Mouse (Mus musculus) forebrain, postnatal 0 days (tissue): ENCODE data around the gene BC025920. TPM values are rescaled to one million over a fixed set of nuclear protein-coding genes. Genes with fewer than 3 reads are reported as not detected.
A peak's percentile ranks its signal among the peaks of the same experiment; 100 is the strongest.

Experiments used
- ATAC-seq: fragments of 200-750 bp; cut with Nextera tagmentation; 2 replicates; pipeline ENCODE4 v1.8.0; 2017; ENCODE audit warnings: mild to moderate bottlenecking, moderate library complexity
- DNase-seq: peaks from one replicate; pipeline ENCODE4 v3.0.0-alpha.2; 2015
- H3K27ac ChIP-seq: fragments of 300-500 bp; sonication (generic); 2 replicates; pipeline ENCODE4 v1.5.1; 2014; ENCODE audit warnings: low read depth, mild to moderate bottlenecking, antibody characterized with exemption, low read length, moderate library complexity, mixed read lengths
- H3K27me3 ChIP-seq: fragments of 300-500 bp; sonication (generic); 2 replicates; pipeline ENCODE4 v1.6.1; 2014; ENCODE audit warnings: mild to moderate bottlenecking, low read length, mixed read lengths; ENCODE audit not compliant: insufficient read depth
- H3K36me3 ChIP-seq: fragments of 300-500 bp; sonication (generic); 2 replicates; pipeline ENCODE4 v1.6.1; 2014; ENCODE audit warnings: mild to moderate bottlenecking, moderate library complexity; ENCODE audit not compliant: insufficient read depth
- H3K4me1 ChIP-seq: fragments of 300-500 bp; sonication (generic); 2 replicates; pipeline ENCODE4 v1.6.1; 2014; ENCODE audit warnings: antibody characterized with exemption; ENCODE audit not compliant: insufficient read depth
- H3K4me2 ChIP-seq: fragments of 300-500 bp; sonication (generic); 2 replicates; pipeline ENCODE4 v1.6.1; 2014; ENCODE audit warnings: low read depth, mild to moderate bottlenecking, moderate library complexity
- H3K4me3 ChIP-seq: fragments of 300-500 bp; sonication (generic); 2 replicates; pipeline ENCODE4 v1.5.1; 2014; ENCODE audit warnings: low read depth, low read length, mixed read lengths
- H3K9ac ChIP-seq: fragments of 300-500 bp; sonication (generic); 2 replicates; pipeline ENCODE4 v1.6.1; 2014; ENCODE audit warnings: mild to moderate bottlenecking
- H3K9me3 ChIP-seq: fragments of 300-500 bp; sonication (generic); 2 replicates; pipeline ENCODE4 v1.6.1; 2016; ENCODE audit warnings: low read length
- CTCF ChIP-seq: sonication (generic); IDR thresholded peaks from 2 replicates; pipeline ENCODE4 v1.5.1; 2016; ENCODE audit warnings: antibody characterized with exemption, control low read depth, low read depth
- WGBS: fragments of 180-500 bp; shearing (Covaris S2); extraction: QIAGEN DNeasy Blood & Tissue Kit; methylation state at CpG from one replicate; pipeline ENCODE4 v1.1.7; 2014; 5-methylcytosine and 5-hydroxymethylcytosine counted together
- polyA plus RNA-seq: library from polyadenylated mRNA; unstranded; fragments of >200 nt; fragmentation: Nextera tagmentation; extraction: Ambion mirVana; gene quantifications from 2 replicates; pipeline ENCODE4 v1.2.1, GENCODE M21; 2015
- total RNA-seq: library from RNA; depleted of rRNA; stranded (reverse); fragments of >200 nt; gene quantifications from 2 replicates; pipeline ENCODE4 v1.2.3, GENCODE M21; 2014

The BC025920 gene
- total and polyA plus RNA-seq, 2 experiments from 2014 or later = 1.4 to 4.7 TPM

DNA sequence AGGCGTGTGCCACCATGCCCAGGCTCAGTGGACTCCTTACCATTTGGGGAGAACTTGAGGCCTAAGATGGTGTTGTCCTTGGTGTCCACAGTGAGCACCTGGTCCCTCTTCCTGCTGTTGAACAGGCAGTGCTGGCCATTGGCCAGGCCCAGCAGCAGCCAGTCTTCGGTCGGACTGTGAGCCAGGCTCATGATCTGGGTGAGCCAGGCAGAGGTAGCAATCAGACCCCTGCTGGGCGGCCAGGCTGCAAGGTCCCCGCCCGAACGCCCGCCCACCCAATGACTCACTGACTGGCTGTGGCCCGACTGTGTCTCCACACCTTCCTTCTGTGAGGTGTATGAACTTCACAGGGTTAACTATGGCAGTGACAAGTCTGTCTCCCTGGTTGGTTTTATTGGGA, 14.2 kb upstream of the BC025920 start:
- ATAC-seq (no peak), DNase-seq (no peak)
- WGBS = 63% methylated on average over 9 of the region's 9 CpGs
- H3K27me3 ChIP-seq = peaks cover 23% of the 10 kb centered on the region
- no peak overlapping the region for H3K27ac ChIP-seq
- peaks cover 10% of the 10 kb centered on the region for H3K4me1 ChIP-seq
- no peak overlapping the region for H3K4me3 ChIP-seq
- H3K9me3 ChIP-seq = no peaks in the 10 kb centered on the region
- peaks cover 12% of the 10 kb centered on the region; the same call in 1 of the 2 replicates for H3K36me3 ChIP-seq
- H3K4me2 ChIP-seq = no peak overlapping the region
- no peak for TF ChIP-seq CTCF
- no peak overlapping the region for H3K9ac ChIP-seq

DNA sequence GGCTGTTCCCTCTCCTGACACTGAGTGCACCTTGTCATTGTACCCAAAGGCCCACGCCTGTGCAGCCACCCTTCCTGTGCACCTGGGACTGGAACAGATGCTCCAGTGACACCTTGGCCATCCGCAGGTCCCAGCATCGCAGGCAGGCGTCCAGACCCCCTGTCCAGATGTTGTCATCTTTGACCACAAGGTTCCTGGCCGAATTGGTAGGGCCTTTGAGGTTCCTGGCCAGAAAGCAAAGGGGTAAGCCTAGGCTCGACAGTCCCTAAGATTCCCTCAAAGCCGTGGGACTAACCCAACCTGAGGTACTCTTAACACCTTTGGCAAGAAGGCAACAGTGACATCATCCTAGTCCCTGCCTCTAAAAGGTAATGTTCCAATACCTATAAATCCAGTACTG, 13.4 kb upstream of the BC025920 start:
- Histone ChIP-seq H3K4me1 (peaks cover 11% of the 10 kb centered on the region), H3K9ac (no peak overlapping the region), H3K27me3 (peaks cover 23% of the 10 kb centered on the region), H3K4me2 (no peak overlapping the region), H3K27ac (no peak overlapping the region), H3K9me3 (no peaks in the 10 kb centered on the region), H3K4me3 (no peak overlapping the region), H3K36me3 (peaks cover 8% of the 10 kb centered on the region; the same call in 1 of the 2 replicates)
- TF ChIP-seq CTCF = no peak
- no peak for DNase-seq
- WGBS = 78% methylated on average over 7 of the region's 7 CpGs
- ATAC-seq = no peak

DNA sequence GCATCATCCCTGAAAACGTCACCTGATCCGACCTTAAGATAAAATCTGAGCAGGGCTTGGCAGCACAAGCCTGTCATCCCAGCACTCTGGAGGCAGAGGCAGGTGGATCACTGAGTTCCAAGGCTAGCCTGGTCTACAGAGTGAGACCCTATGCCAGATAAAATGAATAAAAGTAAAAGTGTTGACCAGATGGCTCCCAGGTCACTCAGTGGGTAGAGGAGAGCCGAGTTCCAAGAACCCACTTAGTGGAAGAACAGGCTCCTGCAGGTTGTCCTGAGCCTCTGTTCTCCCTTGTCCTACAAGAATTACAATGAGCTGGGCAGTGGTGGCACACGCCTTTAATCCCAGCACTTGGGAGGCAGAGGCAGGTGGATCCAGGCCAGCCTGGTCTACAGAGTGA, 12.8 kb upstream of the BC025920 start:
- 79% methylated on average over 4 of the region's 4 CpGs for WGBS
- no peak for ATAC-seq
- Histone ChIP-seq H3K27me3 (peaks cover 23% of the 10 kb centered on the region), H3K27ac (no peak overlapping the region), H3K4me1 (peaks cover 11% of the 10 kb centered on the region), H3K4me3 (no peak overlapping the region), H3K36me3 (peaks cover 3% of the 10 kb centered on the region; the same call in 1 of the 2 replicates), H3K9me3 (no peaks in the 10 kb centered on the region), H3K9ac (no peak overlapping the region), H3K4me2 (no peak overlapping the region)
- DNase-seq = no peak
- no peak for TF ChIP-seq CTCF

DNA sequence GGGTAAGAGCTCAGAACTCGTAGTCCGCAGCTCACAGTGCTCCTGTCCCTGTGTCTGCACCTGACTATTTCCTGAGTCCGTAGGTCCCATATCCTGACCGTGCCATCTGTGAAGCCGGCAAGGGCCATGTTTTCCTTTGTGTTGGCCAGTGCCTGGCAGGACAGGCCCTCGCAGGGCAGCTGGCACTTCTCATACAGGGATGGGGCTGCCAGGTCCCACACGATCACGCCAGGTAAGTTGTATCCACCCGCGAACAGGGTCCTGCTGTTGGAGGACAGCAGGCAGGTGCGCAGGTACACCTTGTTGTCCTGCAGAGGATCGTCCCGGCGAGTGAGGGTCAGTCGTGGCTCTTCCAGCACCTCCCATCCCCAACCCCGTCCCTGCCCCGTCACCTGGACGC, 12.1 kb upstream of the BC025920 start:
- Histone ChIP-seq H3K9me3 (no peaks in the 10 kb centered on the region), H3K4me3 (no peak overlapping the region), H3K4me2 (no peak overlapping the region), H3K27me3 (peaks cover 24% of the 10 kb centered on the region), H3K4me1 (peaks cover 11% of the 10 kb centered on the region), H3K36me3 (no peaks in the 10 kb centered on the region), H3K27ac (no peak overlapping the region), H3K9ac (no peak overlapping the region)
- WGBS = 76% methylated on average over 18 of the region's 18 CpGs
- DNase-seq (no peak), ATAC-seq (no peak)
- TF ChIP-seq CTCF = no peak

DNA sequence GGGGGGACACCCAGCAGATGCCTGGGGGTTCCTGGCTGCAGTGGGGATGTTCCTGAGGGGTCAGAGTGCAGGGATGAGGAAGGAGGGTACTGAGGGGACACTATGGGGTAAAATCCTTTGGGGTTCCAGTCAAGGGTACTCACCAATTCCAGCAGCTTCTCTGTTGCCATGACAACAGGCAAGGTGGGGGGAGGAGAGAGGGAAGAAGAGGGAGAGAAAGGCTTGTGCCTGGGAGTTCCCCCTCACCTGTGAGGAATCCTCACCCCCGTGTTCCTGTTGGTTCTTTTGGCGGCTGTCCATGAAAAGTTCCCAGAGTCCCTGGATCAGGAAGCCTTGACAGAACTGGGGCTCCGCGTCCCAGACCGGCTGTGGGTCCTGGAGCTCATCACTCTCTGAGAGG, 10.5 kb upstream of the BC025920 start:
- H3K36me3 ChIP-seq = no peaks in the 10 kb centered on the region
- H3K27ac ChIP-seq = no peak overlapping the region
- ATAC-seq = no peak
- H3K9me3 ChIP-seq = no peaks in the 10 kb centered on the region
- DNase-seq = no peak
- H3K9ac ChIP-seq = no peak overlapping the region
- peaks cover 12% of the 10 kb centered on the region for H3K4me1 ChIP-seq
- no peak overlapping the region for H3K4me3 ChIP-seq
- TF ChIP-seq CTCF = no peak
- H3K27me3 ChIP-seq = peaks cover 23% of the 10 kb centered on the region
- H3K4me2 ChIP-seq = no peak overlapping the region
- 44% methylated on average over 5 of the region's 5 CpGs for WGBS

DNA sequence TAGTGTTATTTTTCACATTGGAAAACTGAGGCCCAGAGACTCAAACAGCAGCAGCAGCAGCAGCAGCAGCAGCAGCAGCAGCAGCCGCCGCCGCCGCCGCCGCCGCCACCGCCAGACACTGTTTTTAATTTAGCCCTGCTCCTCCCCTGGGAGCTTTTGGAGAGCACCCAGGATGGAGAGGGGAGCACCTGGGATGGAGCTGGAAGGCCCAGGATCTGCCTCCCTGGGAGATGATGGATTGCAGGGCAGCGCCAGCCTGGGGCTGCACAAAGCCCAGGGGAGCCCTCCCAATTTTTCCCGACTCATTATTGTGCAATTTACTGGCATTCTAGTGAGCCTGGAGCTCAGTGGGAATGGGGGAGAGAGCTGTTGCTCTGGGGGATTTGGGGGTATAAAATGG, 9.5 kb upstream of the BC025920 start:
- no peak for ATAC-seq

DNA sequence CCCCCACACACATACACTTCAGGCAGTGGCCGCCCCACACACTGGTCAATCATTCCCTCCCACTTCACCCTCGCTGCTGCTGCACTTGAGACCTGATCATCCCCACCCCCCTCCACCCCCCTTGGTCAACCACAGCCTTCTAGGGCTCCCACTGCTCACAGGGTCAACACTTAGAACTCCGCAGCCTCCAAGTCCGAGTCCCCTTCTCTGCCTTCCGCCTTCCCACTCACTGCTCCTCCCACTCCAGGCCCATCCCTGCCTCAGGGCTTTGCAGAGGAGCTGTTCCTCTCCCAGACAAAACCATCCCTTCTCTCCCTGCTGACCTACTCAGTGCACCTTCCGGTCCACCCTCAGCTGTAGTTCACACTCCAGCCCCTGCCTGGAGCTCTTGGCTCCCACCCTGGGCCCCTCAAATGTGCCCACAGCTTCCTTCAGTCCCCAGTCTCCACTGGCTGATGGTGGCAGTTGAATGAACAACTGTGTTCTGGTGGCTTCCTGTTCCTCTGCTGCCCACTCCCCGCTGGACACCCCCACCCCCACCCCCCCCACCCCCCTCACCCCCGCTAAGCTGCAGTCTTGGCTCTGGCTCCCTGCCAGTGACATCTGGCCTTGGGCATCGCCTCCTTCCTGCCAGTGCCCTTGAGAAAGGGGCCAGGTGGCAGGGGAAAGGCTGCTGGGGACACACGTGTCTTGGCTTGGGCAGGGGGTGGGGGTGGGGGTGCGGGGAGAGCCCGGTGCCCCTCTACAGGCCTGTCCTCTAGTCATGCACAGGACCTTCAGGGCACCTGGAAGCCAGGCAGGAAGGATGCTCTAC, 8.7 kb upstream of the BC025920 start:
- Histone ChIP-seq H3K4me3 (no peak overlapping the region), H3K4me2 (peak overlapping the region; percentile 29; the same call in 1 of the 2 replicates), H3K4me1 (peaks cover 17% of the 10 kb centered on the region), H3K36me3 (no peaks in the 10 kb centered on the region), H3K9me3 (no peaks in the 10 kb centered on the region), H3K27ac (no peak overlapping the region), H3K27me3 (peaks cover 23% of the 10 kb centered on the region), H3K9ac (no peak overlapping the region)
- no peak for TF ChIP-seq CTCF
- ATAC-seq (peak; percentile 14; the same call in 1 of the 2 replicates), DNase-seq (no peak)
- 5% methylated on average over 11 of the region's 12 CpGs for WGBS

More for the DNA sequence above, 9.5 kb upstream of the BC025920 start:
- H3K27me3 ChIP-seq = peaks cover 23% of the 10 kb centered on the region
- DNase-seq = no peak
- H3K27ac ChIP-seq = no peak overlapping the region
- WGBS = 5% methylated on average over 10 of the region's 10 CpGs
- no peak for TF ChIP-seq CTCF
- no peaks in the 10 kb centered on the region for H3K9me3 ChIP-seq
- H3K4me1 ChIP-seq = peaks cover 17% of the 10 kb centered on the region
- peak overlapping the region; percentile 29 for H3K4me2 ChIP-seq
- no peak overlapping the region for H3K4me3 ChIP-seq
- no peaks in the 10 kb centered on the region for H3K36me3 ChIP-seq
- 0 out of 2 replicates have a peak overlapping the region, but pooled peaks have one; percentile 22 for H3K9ac ChIP-seq
